Mouse (Mus musculus): ENCODE measurements around the gene Idh2.

The Idh2 gene

GRCm38 (mm10) chr7:80085970-80086715 lies 29.0 kb downstream of the Idh2 start:
- DNase-seq (ENCODE audit: low spot score), result no peak

- peak; percentile 44 for DNase-seq (ENCODE audit: low spot score)
Observed at GRCm38 (mm10) chr7:80084484-80084931, 30.7 kb downstream of the Idh2 start.

GRCm38 (mm10) chr7:80081586-80082554 lies 33.3 kb downstream of the Idh2 start:
- no peak for DNase-seq (ENCODE audit: low spot score)

- no peak for DNase-seq (ENCODE audit: low spot score)
Observed at GRCm38 (mm10) chr7:80078792-80079301, 36.3 kb downstream of the Idh2 start.

- DNase-seq (ENCODE audit: low spot score), result no peak
Observed at GRCm38 (mm10) chr7:80077801-80078200, 37.4 kb downstream of the Idh2 start.

- no peak for DNase-seq (ENCODE audit: low spot score)
Observed at GRCm38 (mm10) chr7:80076961-80077716, 38.1 kb downstream of the Idh2 start.

GRCm38 (mm10) chr7:80075946-80076583 lies 39.1 kb downstream of the Idh2 start:
- no peak for DNase-seq (ENCODE audit: low spot score)

GRCm38 (mm10) chr7:80074921-80075441 lies 40.2 kb downstream of the Idh2 start:
- peak; percentile 50 for DNase-seq (ENCODE audit: low spot score)

- DNase-seq (ENCODE audit: low spot score), result no peak
Observed at GRCm38 (mm10) chr7:80073506-80073905, 41.7 kb downstream of the Idh2 start.

GRCm38 (mm10) chr7:80072297-80072696 lies 42.9 kb downstream of the Idh2 start:
- DNase-seq (ENCODE audit: low spot score), result no peak

GRCm38 (mm10) chr7:80071209-80071608 lies 44.0 kb downstream of the Idh2 start:
- DNase-seq (ENCODE audit: low spot score), result no peak

- no peak for DNase-seq (ENCODE audit: low spot score)
Observed at GRCm38 (mm10) chr7:80069615-80070327, 45.4 kb downstream of the Idh2 start.

- no peak for DNase-seq (ENCODE audit: low spot score)
Observed at GRCm38 (mm10) chr7:80068341-80068740, 46.9 kb downstream of the Idh2 start.

GRCm38 (mm10) chr7:80066675-80067455 lies 48.3 kb downstream of the Idh2 start:
- DNase-seq (ENCODE audit: low spot score), result no peak

GRCm38 (mm10) chr7:80065250-80065649 lies 49.9 kb downstream of the Idh2 start:
- DNase-seq (ENCODE audit: low spot score), result no peak

- no peak for DNase-seq (ENCODE audit: low spot score)
Observed at GRCm38 (mm10) chr7:80063902-80064736, 51.1 kb downstream of the Idh2 start.

GRCm38 (mm10) chr7:80063244-80063643 lies 51.9 kb downstream of the Idh2 start:
- no peak for DNase-seq (ENCODE audit: low spot score)

GRCm38 (mm10) chr7:80062083-80062826 lies 52.9 kb downstream of the Idh2 start:
- DNase-seq (ENCODE audit: low spot score), result no peak
